Mouse (Mus musculus): ENCODE data around the gene Pipox. TPM values are rescaled to one million over a fixed set of nuclear protein-coding genes. Genes with fewer than 3 reads are reported as not detected.

Gene Pipox
- polyA plus RNA-seq, 1 experiment from 2014 or later = 4.2 TPM

DNA sequence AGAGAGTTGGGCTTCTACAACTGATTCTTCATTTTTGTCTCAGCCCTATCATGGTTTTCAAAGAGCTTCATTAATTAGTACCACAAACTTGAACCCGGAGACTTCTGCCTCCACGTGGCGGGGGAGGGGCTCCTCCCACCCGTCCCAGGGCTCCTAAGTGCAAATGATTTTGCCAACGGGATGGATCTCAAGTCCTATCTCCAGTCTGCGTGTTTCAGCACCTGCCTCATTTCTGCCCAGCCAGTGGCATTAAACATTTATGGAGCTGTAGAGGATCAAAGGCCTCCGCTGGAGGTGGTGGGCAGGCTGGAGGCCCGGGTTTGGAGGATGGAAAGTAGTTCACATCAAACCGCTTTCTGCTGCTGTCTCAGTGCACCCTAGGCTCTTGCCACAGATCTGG is 32.8 kb upstream of the Pipox start:
- 23% methylated on average over 9 of the region's 9 CpGs for WGBS
- H3K4me3 ChIP-seq = no peak overlapping the region
- peaks cover 62% of the 10 kb centered on the region for H3K4me1 ChIP-seq (replicated peaks)
- H3K27ac ChIP-seq = peak overlapping the region; percentile 76
- no peak overlapping the region for H3K9ac ChIP-seq
- no peaks in the 10 kb centered on the region for H3K9me3 ChIP-seq
- no peaks in the 10 kb centered on the region for H3K36me3 ChIP-seq
- ATAC-seq (ENCODE audit: low FRiP score) = no peak
- peaks cover 19% of the 10 kb centered on the region for H3K27me3 ChIP-seq
- H3K4me2 ChIP-seq = no peak overlapping the region

DNA sequence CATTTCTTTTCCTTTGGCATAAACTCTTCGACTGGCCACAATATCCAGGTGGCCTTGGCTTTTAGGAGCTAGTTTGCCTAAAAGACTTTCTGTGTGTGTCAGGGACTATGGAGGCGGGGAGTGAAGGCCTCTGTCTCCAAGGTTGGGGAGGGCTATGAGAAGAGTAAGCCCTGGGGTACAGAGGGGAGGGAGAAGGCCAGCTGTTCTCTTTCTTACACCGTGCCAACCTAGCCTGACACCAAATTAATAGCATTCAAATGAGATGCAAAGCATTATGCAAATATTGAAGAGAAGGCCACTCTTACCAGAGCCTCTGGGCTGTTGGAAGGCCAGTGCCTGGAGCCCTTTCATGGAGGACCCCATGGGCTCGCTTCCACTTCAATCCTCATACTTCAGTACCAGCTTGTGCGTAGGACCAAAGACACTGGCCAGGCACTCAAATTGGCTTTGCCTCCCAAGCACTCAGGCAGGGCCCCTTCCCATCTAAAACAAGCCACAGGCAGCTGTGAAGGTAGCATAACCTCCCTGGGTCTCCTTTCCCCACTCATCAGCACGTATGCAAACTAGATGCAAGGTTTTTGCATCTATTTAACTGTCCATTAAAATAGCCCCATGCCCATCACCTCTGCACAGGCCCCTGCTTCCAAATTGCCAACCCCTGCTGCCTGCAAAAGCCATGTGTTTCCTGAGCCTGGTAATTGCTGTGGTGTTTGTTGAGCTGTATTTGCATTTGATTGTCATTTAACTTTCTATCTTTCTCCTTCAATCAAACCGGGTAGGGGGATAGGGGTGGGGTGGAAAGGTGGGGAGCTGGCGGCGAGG is 32.2 kb upstream of the Pipox start:
- Histone ChIP-seq H3K4me3 (no peak overlapping the region), H3K9me3 (no peaks in the 10 kb centered on the region), H3K27ac (peak overlapping the region; percentile 76), H3K4me1 (replicated peaks) (peaks cover 56% of the 10 kb centered on the region), H3K4me2 (no peak overlapping the region), H3K36me3 (no peaks in the 10 kb centered on the region), H3K27me3 (peaks cover 20% of the 10 kb centered on the region), H3K9ac (0 out of 2 replicates have a peak overlapping the region, but pooled peaks have one; percentile 6)
- ATAC-seq (ENCODE audit: low FRiP score) = peak; percentile 75; the same call in 1 of the 2 replicates
- WGBS = 26% methylated on average over 9 of the region's 9 CpGs

DNA sequence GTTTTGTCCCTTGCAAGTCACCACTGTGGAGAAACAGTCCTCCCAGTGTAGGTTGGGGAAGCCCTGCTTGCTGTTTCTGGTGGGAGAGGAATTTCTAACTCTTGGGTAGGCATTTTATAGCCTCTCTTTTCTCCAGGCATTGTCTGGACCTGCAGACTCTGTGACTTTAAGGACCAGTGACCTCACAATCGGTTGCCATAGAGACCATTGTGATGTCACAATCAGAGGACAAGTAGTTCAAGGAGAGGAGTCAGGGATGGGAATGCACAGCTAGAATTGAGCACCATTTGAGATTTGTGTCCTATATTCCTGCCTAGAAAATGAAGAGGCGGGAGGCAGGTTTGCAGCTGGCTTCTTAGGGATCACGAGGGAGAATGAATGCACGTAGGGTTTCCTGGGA is 29.4 kb upstream of the Pipox start:
- H3K4me3 ChIP-seq = no peak overlapping the region

DNA sequence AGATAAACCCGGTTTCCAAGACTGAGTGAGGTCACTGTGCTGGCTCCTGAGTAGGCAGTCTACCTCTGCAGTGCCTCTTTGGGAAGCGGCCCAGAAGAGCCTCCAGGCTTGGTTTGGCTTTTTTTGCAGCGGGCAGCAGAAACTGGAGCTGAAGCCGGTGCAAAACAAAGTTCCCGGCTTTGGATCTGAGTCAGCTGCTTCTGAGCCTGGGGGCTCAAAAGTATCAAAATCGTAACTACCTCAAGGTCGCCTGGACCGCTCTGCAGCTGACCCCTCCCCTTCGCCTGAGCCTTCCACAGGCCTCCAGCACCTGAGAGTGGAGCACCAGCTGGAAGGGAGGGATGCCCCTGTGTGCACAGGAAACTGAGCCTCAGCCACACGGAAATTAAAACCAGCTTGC is 23.3 kb upstream of the Pipox start:
- H3K27me3 ChIP-seq = peaks cover 72% of the 10 kb centered on the region
- 45% methylated on average over 10 of the region's 10 CpGs for WGBS
- ATAC-seq (ENCODE audit: low FRiP score) = no peak

More for the DNA sequence above, 29.4 kb upstream of the Pipox start:
- Histone ChIP-seq H3K9me3 (no peaks in the 10 kb centered on the region), H3K4me2 (no peak overlapping the region), H3K9ac (no peak overlapping the region), H3K27ac (no peak overlapping the region), H3K27me3 (peaks cover 25% of the 10 kb centered on the region; the same call in 1 of the 2 replicates), H3K4me1 (replicated peaks) (peaks cover 40% of the 10 kb centered on the region), H3K36me3 (no peaks in the 10 kb centered on the region)
- 58% methylated on average over 4 of the region's 4 CpGs for WGBS
- ATAC-seq (ENCODE audit: low FRiP score) = no peak

DNA sequence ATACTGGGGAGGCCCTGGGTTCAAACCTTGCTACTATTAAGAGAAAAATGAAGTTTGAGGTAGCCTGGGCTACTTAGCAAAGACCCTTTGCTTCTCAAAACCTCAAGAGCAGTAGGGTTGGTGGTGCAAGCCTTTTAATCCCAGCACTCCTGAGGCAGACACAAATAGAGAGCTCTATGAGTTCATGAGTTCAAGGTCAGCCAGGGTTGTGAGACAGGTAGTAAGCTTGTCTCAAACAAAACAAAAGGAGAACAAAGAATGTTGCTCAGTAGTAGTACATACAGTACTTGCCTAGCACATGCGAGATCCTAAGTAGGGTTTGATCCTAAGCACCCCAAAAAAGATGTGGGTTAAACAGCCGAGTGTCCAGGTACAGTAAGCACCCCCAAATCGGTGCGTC is 22.8 kb upstream of the Pipox start:
- no peak overlapping the region for H3K4me2 ChIP-seq

More for the DNA sequence above, 23.3 kb upstream of the Pipox start:
- Histone ChIP-seq H3K27ac (peak overlapping the region; percentile 40), H3K4me2 (no peak overlapping the region), H3K9me3 (no peaks in the 10 kb centered on the region), H3K4me1 (replicated peaks) (peaks cover 48% of the 10 kb centered on the region), H3K36me3 (no peaks in the 10 kb centered on the region), H3K9ac (no peak overlapping the region), H3K4me3 (no peak overlapping the region)

DNA sequence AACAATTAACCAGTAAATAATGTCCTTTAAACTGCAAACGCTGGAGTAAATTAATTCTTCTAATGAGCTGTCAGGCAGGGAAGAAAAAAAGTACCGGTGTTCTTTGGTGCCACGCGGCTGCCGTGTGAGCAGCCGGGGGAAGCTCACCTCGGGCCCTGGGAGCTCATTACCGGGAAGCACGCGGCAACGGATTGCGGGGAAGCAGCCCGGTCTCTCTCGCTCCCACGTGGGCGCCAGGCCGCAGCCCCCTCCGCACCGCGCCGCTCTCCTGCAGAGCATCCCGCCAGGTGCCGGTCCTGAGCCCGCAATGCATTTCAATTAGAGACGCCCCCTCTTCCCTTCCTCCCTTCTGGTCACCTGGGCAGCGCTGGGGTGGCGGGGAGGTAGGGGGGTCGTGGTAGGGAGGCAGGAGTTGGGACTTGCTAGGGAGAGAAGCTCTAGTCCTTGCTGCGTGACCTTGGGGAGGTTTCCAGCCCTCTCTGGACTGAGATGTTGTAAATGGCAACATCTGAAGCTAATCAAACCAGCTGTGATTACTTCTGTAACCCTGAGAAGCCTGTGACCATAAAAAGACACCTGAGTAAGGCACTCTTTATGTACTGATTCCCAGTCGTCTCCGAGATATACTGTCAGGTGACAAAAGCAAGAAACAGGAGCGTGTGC is 20.8 kb upstream of the Pipox start:
- H3K4me3 ChIP-seq = peak overlapping the region; percentile 11; the same call in 1 of the 2 replicates

More for the DNA sequence above, 22.8 kb upstream of the Pipox start:
- WGBS = 87% methylated on average over 4 of the region's 4 CpGs
- peaks cover 72% of the 10 kb centered on the region for H3K27me3 ChIP-seq
- H3K27ac ChIP-seq = no peak overlapping the region
- no peaks in the 10 kb centered on the region for H3K9me3 ChIP-seq
- H3K4me3 ChIP-seq = no peak overlapping the region
- no peak for ATAC-seq (ENCODE audit: low FRiP score)
- H3K4me1 ChIP-seq (replicated peaks) = peaks cover 49% of the 10 kb centered on the region
- no peaks in the 10 kb centered on the region for H3K36me3 ChIP-seq
- H3K9ac ChIP-seq = no peak overlapping the region

DNA sequence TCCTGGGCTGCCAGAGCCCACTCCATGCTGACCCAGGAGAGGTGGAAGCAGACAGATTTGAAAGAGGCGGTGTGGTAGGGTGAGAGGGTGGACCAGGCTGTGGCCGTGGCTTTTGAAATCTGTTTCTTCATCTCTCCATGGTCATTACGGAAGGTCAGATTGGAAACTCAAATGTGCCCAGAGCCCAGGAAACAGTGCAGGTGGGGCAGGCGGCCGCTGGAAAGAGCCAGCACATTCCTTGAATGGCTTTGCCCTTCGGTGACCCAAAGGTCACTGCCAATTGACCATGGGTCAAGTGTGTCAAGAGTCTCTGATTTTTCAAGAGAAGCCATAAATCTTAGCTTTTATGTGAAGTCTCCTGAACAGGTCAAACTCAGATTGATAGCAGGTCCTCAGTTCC is 19.6 kb upstream of the Pipox start:
- Histone ChIP-seq H3K9ac (no peak overlapping the region), H3K36me3 (no peaks in the 10 kb centered on the region), H3K4me3 (no peak overlapping the region), H3K4me2 (no peak overlapping the region), H3K4me1 (replicated peaks) (peaks cover 57% of the 10 kb centered on the region), H3K9me3 (no peaks in the 10 kb centered on the region), H3K27ac (0 out of 2 replicates have a peak overlapping the region, but pooled peaks have one; percentile 25), H3K27me3 (peaks cover 75% of the 10 kb centered on the region)
- WGBS = 31% methylated on average over 6 of the region's 6 CpGs
- no peak for ATAC-seq (ENCODE audit: low FRiP score)

More for the DNA sequence above, 20.8 kb upstream of the Pipox start:
- WGBS = 3% methylated on average over 31 of the region's 32 CpGs
- Histone ChIP-seq H3K4me2 (peak overlapping the region; percentile 48), H3K4me1 (replicated peaks) (peaks cover 51% of the 10 kb centered on the region), H3K36me3 (no peaks in the 10 kb centered on the region), H3K9me3 (no peaks in the 10 kb centered on the region), H3K27me3 (peaks cover 73% of the 10 kb centered on the region), H3K27ac (peak overlapping the region; percentile 67; the same call in 1 of the 2 replicates), H3K9ac (peak overlapping the region; percentile 63; the same call in 1 of the 2 replicates)
- no peak; the same call in 1 of the 2 replicates for ATAC-seq (ENCODE audit: low FRiP score)

DNA sequence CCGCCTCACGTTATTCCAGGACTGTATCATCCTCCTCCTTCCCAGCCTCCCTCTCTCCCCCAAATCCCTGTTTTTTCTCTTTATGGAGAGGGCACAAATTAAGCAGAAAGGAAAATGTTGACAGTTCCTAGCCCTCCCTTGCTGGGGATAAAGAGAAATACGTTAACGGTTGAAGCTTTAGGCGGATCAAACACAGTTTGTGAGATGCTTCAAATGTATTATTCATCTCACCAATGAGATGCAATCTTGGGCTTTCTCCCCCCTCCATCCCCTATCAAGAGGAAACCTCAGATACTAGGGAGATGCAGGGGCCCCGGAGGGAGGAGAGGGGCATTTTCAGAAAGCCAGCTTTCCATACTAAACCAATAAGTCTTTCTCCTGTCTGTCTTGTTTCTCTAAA is 15.9 kb upstream of the Pipox start:
- H3K4me1 ChIP-seq (replicated peaks) = peaks cover 55% of the 10 kb centered on the region
- no peak overlapping the region for H3K4me2 ChIP-seq
- no peaks in the 10 kb centered on the region for H3K9me3 ChIP-seq
- H3K36me3 ChIP-seq = no peaks in the 10 kb centered on the region
- peaks cover 52% of the 10 kb centered on the region for H3K27me3 ChIP-seq
- no peak overlapping the region for H3K4me3 ChIP-seq
- WGBS = 35% methylated on average over 6 of the region's 6 CpGs
- no peak overlapping the region for H3K27ac ChIP-seq
- no peak for ATAC-seq (ENCODE audit: low FRiP score)
- H3K9ac ChIP-seq = peak overlapping the region; percentile 24; the same call in 1 of the 2 replicates

DNA sequence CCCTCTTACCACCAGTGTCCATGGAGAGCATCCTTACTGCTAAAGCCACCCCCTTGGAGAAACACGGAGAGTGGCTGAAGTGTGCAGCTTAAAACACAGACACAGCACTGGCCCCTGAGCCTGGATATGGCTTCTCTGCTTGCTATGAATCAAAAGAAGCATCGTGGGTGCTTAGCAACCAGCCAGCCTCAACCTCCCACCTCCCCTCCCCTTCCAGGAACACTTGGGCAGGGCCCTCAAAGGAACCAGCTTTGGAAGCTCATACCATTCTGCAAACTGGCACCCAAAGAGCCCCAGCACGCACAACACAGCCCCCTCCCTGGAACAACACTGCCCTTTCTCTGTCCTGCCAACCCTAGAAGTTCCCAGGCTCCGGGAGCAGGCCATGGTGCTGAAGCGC is 15.5 kb upstream of the Pipox start:
- H3K36me3 ChIP-seq = no peaks in the 10 kb centered on the region
- H3K9ac ChIP-seq = peak overlapping the region; percentile 24; the same call in 1 of the 2 replicates
- no peak overlapping the region for H3K27ac ChIP-seq
- no peaks in the 10 kb centered on the region for H3K9me3 ChIP-seq
- WGBS = 36% methylated on average over 5 of the region's 5 CpGs
- peaks cover 50% of the 10 kb centered on the region for H3K27me3 ChIP-seq
- H3K4me3 ChIP-seq = no peak overlapping the region
- no peak overlapping the region for H3K4me2 ChIP-seq
- H3K4me1 ChIP-seq (replicated peaks) = peaks cover 51% of the 10 kb centered on the region
- ATAC-seq (ENCODE audit: low FRiP score) = no peak

DNA sequence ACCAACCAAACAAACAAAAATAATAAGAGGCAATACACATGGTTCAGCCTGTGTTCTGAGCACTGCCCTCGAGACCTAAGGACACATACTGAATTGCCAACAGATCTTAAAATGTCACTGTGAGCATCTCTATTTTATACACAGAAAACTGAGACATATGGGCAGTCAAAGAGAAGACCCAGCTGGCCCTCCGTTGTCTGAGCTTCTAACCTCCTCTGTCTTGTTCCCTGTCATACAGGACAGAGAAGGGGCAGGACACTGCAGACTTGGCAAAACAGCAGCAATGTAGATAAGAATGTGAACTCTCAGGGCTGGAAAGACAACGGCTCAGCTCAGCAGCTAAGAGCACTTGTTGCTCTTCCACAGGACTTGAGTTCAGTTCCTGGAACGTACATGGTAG is 14.6 kb upstream of the Pipox start:
- H3K27me3 ChIP-seq = peaks cover 41% of the 10 kb centered on the region
- WGBS = 80% methylated on average over 4 of the region's 4 CpGs

DNA sequence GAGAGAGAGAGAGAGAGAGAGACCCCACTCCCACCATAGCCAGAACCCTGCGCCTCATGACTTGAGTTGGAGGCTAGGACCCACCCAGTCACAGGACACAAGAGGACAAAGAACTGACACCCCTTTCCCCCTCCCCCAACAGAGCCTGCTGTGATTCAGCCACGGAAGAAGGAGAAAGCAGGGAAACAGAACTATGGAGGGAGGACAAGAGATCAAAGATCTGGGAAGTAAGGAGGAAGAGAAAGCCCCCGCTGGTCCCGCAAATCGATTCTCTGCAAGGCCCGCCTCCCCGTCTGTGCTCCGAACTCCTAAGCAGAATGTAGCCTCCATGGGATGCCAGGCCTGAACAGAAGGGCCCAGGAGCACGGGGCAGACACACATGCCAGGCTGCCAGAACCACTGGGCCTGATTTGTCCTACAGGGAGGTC is 12.9 kb upstream of the Pipox start:
- Histone ChIP-seq H3K36me3 (no peaks in the 10 kb centered on the region), H3K9me3 (no peaks in the 10 kb centered on the region), H3K4me1 (replicated peaks) (peaks cover 48% of the 10 kb centered on the region), H3K27me3 (peaks cover 26% of the 10 kb centered on the region; the same call in 1 of the 2 replicates), H3K27ac (peak overlapping the region; percentile 85), H3K4me2 (peak overlapping the region; percentile 36), H3K9ac (peak overlapping the region; percentile 43; the same call in 1 of the 2 replicates), H3K4me3 (peak overlapping the region; percentile 9; the same call in 1 of the 2 replicates)
- ATAC-seq (ENCODE audit: low FRiP score) = peak; percentile 33; the same call in 1 of the 2 replicates
- 3% methylated on average over 9 of the region's 9 CpGs for WGBS

More for the DNA sequence above, 14.6 kb upstream of the Pipox start:
- no peaks in the 10 kb centered on the region for H3K36me3 ChIP-seq
- no peak overlapping the region for H3K4me3 ChIP-seq
- H3K4me1 ChIP-seq (replicated peaks) = peaks cover 48% of the 10 kb centered on the region
- no peak overlapping the region for H3K9ac ChIP-seq
- H3K4me2 ChIP-seq = no peak overlapping the region
- H3K9me3 ChIP-seq = no peaks in the 10 kb centered on the region
- no peak overlapping the region for H3K27ac ChIP-seq
- no peak for ATAC-seq (ENCODE audit: low FRiP score)

DNA sequence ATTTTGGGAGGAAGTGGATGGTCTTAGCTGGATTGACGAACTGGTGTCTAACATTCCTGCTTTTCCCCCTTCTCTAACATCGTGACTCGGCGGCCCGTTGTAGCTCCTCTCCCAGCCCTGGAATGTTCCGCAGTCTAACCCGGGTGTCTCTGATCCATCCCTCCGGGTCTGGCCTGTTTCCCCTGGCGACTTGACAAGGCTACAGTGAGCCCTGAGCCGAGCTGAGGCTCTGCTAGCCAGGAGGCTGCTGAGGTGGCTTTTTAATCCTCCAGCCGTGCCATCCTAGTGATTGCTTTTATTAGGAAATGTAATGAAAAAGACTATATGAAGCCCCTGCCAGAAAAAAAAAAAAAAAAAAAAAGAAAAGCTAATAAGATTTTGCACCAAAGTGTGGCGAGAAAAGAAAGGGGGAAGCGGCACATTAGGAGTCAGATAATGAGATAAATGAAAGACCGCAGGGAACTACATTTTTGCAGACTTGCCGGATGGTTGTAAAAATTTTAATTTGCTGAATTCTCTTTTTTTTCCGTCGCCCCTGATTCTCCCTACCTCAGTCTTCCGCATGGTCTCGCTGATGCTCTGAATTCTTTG is 12.3 kb upstream of the Pipox start:
- Histone ChIP-seq H3K4me1 (replicated peaks) (peaks cover 54% of the 10 kb centered on the region), H3K4me2 (peak overlapping the region; percentile 4; the same call in 1 of the 2 replicates), H3K36me3 (no peaks in the 10 kb centered on the region), H3K9me3 (no peaks in the 10 kb centered on the region), H3K27me3 (peaks cover 23% of the 10 kb centered on the region; the same call in 1 of the 2 replicates), H3K9ac (peak overlapping the region; percentile 63; the same call in 1 of the 2 replicates), H3K27ac (peak overlapping the region; percentile 85), H3K4me3 (no peak overlapping the region)
- WGBS = 25% methylated on average over 19 of the region's 19 CpGs
- ATAC-seq (ENCODE audit: low FRiP score) = no peak

Data from hindbrain, embryonic 13.5 days (tissue).